Mouse (Mus musculus) cerebellum, adult 2 months (tissue): Measurements from ENCODE around the gene Pfkfb4.

Experiments used
- CTCF ChIP-seq: fragments of 200-500 bp; IDR thresholded peaks from 2 replicates; pipeline ENCODE4 v1.5.1; 2011; ENCODE audit warnings: low read depth, mild to moderate bottlenecking, control low read depth, low read length, moderate library complexity, borderline replicate concordance; ENCODE audit not compliant: insufficient read depth
- POLR2A ChIP-seq: fragments of 200-500 bp; IDR thresholded peaks from 2 replicates; pipeline ENCODE4 v1.6.1; 2011; ENCODE audit warnings: low read length, control low read depth, borderline replicate concordance; ENCODE audit not compliant: insufficient read depth

GRCm38 (mm10) chr9:109038901-109039364, 47.4 kb downstream of the Pfkfb4 start:
- TF ChIP-seq CTCF (no peak), POLR2A (no peak)
